Mouse (Mus musculus) large intestine, adult 2 months (tissue): ENCODE measurements around the gene Got1. TPM values are rescaled to one million over a fixed set of nuclear protein-coding genes. Genes with fewer than 3 reads are reported as not detected.
"Not testable (repeated sequence)": the region's sequence is repeated elsewhere in the genome, so short reads cannot be mapped to it uniquely, and the experiment has no call there.

Experiments
- DNase-seq: peaks from one replicate; pipeline ENCODE4 v3.0.0-alpha.2; 2012; ENCODE audit warnings: low read depth, low spot score
- WGBS: fragments of 180-500 bp; shearing (Covaris S2); methylation state at CpG from one replicate; pipeline ENCODE4 v1.1.7; 2018; 5-methylcytosine and 5-hydroxymethylcytosine counted together
- polyA plus RNA-seq: library from polyadenylated mRNA; depleted of rRNA; stranded (reverse); fragments of >200 nt; gene quantifications from 2 replicates; pipeline ENCODE4 v1.2.3, GENCODE M21; 2012

The Got1 gene
- polyA plus RNA-seq, 1 experiment, result 53.4 TPM

DNA sequence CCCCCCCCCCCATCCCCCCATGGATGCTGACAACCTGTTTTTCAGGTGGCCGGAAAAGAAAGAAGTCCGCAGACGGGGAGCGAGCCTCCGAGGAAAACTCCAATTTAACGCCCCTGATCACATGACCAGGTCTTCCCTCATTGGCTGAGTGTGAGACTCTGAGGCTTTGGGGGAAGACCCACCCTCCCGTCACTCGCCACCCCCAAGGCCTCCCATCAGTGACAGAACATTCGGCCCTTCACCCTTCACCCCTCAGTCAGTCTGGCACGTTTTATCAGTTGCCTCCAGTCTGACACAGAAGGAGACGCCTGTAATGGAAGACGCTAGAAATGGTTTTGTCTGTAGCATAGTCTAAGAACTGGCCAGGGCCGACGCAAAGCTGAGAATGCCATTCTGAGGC is 29.5 kb downstream of the Got1 start:
- 40% methylated on average over 14 of the region's 14 CpGs for WGBS
- no peak for DNase-seq

DNA sequence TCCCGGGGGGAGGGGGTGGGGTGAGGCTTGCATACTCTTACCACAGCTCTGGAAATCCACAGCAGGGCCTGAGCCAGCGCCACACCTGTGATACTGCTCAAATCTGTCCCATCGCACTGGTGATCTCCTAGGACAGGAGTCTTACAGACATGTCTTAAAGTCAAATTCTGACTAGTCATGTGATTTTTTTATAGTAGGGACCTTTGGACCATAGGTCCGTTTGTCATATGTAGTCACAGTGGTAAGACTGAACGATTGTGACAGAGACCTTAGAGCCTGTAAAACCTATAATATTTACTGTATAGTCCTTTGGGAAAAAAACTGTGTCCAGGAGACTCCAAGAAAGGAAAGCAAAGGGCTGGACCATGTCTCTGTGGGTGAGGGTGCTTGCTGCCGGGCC is 30.5 kb downstream of the Got1 start:
- peak; percentile 73 for DNase-seq

GRCm38 (mm10) chr19:43493316-43493715 is 31.1 kb downstream of the Got1 start:
- WGBS, result 28% methylated on average over 1 of the region's 1 CpGs
- not testable (repeated sequence) for DNase-seq

More for the DNA sequence above, 30.5 kb downstream of the Got1 start:
- 38% methylated on average over 6 of the region's 6 CpGs for WGBS

DNA sequence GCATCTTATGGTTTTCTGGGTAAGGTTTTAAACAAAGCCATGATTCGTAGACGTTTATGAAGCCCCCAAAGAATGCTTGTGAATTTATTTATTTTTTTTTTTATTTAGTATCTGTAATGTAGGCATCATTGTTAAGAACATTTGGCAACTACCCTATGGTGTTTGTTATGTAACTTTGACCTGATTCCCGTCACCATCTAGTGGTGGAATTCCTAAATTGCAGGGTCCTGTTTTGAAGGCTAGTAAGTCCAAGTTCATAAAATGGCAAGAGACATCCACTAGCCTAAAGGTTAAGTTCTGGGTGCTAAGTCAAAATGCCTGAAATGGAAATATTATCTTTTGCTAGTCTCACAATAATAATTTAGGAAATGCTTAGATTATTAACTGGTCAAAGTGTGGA is 37.0 kb downstream of the Got1 start:
- no peak for DNase-seq
- WGBS, result 40% methylated on average over 3 of the region's 3 CpGs

GRCm38 (mm10) chr19:43480512-43480911 is 43.9 kb downstream of the Got1 start:
- DNase-seq, result no peak
- 68% methylated on average over 9 of the region's 9 CpGs for WGBS

DNA sequence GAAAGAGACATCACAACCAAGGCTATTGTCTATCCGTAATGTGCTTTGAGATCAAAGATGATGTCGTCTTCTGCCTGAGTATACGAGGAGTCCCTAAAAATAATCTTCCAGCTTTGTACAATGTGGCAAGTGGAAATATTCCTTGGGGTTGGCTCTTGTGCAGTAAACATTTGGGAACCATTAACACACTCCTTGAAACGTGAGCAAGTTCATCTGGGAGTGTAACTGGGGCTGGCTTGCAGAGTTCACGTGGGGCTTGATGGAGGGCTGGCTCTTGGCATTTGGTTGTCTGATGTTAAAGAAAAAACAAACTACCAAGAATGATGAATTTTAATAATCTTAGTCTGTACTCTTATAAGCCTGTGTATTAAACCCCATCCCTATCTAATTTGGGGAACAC is 45.0 kb downstream of the Got1 start:
- 86% methylated on average over 5 of the region's 5 CpGs for WGBS
- no peak for DNase-seq

DNA sequence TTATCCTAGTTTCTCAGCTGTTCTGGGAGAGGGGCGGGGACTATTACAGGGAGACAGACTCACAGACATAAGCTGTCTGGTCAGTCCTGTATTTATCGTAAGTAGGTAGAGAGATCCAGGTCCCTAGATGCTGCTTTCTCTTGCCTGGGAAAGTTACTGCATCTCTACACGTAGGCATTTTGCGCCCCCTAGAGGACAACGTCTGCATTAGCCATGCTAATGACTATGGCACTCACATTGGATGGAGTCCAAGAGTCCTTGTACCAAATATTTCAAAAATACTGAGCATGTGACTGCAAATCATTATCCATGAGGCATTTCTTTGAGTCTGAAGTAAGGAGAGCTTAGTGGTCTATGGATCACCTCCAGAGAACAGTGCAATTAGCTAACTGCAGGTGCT is 45.5 kb downstream of the Got1 start:
- 14% methylated on average over 5 of the region's 5 CpGs for WGBS
- no peak for DNase-seq

- DNase-seq, result no peak
- WGBS, result 92% methylated on average over 5 of the region's 5 CpGs
These were observed 47.0 kb downstream of the Got1 start for GRCm38 (mm10) chr19:43477436-43477835.

GRCm38 (mm10) chr19:43476063-43476462 is 48.3 kb downstream of the Got1 start:
- WGBS, result 67% methylated on average over 7 of the region's 7 CpGs

DNA sequence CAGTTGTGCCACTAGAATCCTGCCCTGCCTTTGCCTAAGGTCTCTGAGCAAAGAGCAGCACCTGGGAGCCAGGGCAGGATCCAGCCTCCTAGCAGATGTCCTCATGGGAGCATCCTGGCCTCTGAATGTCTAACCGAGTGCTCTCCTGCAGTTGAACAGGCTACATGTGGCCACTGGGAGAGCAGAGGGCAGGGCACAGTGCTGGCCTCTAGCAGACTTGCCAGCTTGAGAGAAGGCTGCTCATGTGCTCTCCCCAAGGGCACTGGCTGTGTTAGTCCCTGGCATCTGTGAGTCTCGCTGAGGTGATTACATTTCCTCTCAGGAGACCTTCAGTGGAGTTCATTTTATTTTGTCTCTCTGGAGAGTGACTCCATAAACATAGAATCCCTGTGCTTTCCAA is 48.8 kb downstream of the Got1 start:
- 41% methylated on average over 2 of the region's 2 CpGs for WGBS
- no peak for DNase-seq

More at GRCm38 (mm10) chr19:43476063-43476462, 48.3 kb downstream of the Got1 start:
- no peak for DNase-seq

GRCm38 (mm10) chr19:43472781-43473180 is 51.6 kb downstream of the Got1 start:
- 72% methylated on average over 7 of the region's 7 CpGs for WGBS

DNA sequence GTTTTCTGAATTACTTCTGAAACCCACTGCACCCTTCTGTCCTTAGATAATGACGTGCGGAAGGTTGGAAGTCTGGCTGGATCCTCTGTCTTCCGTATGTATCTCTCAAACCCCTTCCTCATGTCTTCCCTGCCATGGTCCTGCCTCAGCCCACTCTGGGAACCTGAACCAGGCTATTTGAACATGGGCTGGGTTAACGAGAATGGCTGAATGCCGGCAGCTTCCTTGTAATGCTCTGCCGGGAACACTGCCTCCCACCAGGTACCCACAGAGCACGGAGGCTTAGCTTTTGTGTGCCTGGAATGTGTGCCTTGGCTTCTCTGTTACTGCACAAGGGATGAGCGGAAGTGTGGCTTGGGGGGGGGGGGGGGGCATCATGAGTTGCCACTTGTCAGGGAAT is 52.1 kb downstream of the Got1 start:
- WGBS, result 60% methylated on average over 8 of the region's 8 CpGs
- DNase-seq, result no peak

More at GRCm38 (mm10) chr19:43472781-43473180, 51.6 kb downstream of the Got1 start:
- no peak for DNase-seq

DNA sequence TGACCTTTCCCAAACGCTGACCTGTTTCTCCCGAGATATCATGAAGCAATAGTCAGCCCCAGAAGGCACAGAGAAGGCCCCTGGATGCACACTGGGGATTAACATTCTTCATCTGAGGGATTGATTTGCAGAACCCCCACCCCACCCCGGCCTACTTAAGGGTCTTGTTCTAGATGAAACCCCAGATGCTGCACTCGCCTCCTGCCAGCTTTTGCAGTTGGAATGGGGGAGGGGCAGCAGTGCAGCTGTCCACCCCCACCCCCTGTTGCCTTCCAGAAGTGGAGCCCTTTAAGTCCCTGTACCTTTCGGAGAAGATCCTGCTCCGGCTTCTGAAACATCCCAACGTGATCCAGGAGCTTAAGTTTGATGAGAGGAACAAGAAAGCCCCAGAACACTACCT is 55.1 kb downstream of the Got1 start:
- DNase-seq, result no peak
- WGBS, result 68% methylated on average over 7 of the region's 7 CpGs

DNA sequence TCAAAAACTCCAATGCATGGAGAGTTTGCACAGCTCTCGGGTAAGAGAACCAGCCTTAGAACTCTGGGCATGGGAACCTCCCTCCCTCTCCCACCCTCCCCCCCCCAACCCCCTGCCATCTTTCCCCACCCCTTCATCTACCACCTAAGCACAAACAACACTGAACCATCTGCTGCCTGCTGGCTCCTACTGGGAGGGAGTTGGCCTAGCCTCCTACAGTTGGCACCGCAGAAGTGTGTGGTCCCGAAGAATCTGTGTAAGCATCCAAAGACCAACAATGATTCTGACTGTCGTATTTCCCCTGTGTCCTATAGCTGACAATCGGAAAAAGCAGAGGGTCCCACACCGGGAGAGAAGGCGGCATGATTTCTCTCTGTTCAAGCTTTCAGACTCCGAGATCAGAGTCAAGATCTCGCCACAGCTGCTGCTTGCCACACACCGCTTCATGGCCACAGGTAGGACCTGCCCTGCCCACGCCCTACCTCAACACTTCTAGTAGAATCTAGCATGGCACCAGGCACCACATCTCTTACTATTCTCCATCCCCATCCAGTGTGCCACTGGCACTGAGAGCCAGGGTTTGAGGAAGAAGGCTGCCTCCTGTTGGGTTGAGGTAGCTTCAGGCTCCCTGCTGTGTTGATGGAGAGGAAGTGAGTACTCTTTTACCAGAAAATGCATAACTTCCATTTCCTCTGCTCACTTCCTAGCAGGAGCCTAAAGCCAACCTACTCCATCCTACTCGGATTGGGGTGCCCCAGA is 56.3 kb downstream of the Got1 start:
- 85% methylated on average over 12 of the region's 12 CpGs for WGBS
- no peak for DNase-seq

DNA sequence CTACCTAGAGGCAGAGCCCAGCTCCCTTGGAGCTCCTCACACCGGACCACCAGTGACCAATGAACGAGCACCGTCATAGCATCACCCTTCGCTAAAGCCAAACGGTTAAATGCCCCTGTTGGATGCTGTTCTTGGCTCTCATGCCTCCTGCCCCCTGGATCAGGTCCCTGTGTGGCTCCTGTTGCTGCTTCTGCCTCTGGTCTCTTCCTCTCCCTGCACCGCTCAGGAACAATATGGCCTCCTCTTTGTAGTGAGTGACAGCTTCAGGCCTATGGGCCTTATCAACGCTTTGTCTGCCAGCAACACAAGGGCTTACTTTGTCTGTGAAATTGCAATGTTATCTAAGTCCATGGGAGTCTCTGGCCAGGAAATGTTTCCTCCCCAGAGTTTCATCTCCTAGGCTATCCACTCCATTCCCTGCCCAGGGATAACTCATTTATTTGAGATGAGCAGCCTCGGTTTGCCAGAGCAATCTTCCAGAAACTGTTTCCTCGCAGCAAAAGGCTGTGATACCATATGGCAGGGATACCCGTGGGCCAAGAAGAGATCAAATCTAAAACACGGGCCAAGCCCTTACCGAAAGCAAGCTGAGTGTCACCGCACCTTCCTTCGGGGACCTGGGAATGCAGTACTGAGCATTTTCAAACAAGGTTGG is 58.7 kb downstream of the Got1 start:
- 95% methylated on average over 14 of the region's 14 CpGs for WGBS
- DNase-seq, result no peak

- WGBS, result 92% methylated on average over 11 of the region's 11 CpGs
- no peak for DNase-seq
These were observed 59.3 kb downstream of the Got1 start for GRCm38 (mm10) chr19:43465076-43465475.

- DNase-seq, result no peak
- WGBS, result 46% methylated on average over 3 of the region's 3 CpGs
These were observed 60.1 kb downstream of the Got1 start for GRCm38 (mm10) chr19:43464294-43464687.

DNA sequence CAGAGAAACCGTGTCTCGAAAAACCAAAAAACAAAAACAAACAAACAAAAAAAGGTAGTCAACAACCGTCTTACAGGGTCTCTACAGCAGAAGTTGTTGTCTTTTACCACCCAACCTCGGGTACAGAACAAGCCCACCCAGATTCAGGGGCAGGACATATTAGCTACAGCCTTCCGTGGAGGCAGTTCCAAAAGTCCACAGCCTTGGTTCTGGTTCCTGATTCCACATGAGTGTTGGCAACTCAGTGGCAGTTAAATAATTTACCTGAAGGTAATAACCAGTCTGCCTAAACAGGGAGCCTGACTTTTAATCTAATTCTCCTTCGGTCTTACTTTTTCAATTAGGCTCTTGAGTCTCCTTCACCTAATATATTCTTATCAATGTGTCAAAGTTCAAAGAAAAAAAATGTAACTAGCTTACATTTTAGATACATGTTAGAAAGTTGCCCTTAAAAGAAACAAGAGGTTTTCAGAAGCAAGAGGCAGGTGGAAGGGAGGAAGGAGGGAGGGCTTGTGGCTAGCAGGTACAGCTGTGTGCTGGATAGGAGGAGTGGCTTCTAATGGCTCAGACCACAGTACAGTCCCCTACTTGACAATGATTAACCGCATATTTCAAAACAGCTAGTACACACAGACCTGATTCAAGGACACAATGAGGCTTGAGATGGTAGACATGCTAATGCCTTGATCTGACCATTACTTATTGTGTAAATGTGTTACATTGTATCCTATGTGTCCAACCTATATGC is 60.7 kb downstream of the Got1 start:
- DNase-seq, result no peak
- WGBS, result 52% methylated on average over 7 of the region's 7 CpGs

DNA sequence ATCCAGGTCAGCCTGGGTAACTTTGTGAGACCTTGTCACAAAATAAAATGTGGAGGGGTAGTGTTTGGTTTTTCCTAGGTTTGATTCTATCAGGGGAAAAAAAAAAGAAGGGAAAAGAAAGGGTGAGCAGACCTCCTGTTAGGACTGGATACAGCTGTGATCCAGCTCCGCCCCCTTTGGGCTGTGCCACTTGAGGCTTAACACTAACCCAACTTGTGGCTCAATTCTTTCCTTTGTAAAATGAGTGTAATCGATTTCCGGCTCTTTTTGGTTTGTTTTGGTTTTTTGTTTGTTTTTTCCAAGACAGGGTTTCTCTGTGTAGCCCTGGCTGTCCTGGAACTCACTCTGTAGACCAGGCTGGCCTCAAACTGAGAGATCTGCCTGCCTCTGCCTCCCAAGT is 62.3 kb downstream of the Got1 start:
- 90% methylated on average over 3 of the region's 3 CpGs for WGBS
- no peak for DNase-seq

DNA sequence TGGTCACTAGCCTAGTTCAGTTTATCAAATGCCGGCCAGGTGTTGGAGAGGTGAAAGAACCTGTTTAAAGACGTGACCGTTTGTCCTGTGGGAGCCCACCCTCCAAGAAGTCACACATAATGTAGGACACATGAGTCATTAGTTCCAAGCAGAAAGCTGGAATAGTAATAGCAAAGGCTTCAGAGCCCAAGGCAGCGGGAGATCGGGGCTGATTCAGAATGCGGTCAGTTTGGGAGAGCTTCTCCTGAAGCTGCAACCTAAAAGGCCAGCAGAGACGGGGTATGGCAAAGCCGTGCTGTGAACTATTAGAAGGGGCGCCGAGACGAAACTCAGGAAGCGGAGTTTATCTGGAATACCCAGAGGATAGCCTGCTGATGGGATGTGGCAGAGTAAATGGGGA is 63.9 kb downstream of the Got1 start:
- WGBS, result 93% methylated on average over 12 of the region's 12 CpGs
- no peak for DNase-seq

- no peak for DNase-seq
- 66% methylated on average over 4 of the region's 4 CpGs for WGBS
These were observed 64.5 kb downstream of the Got1 start for GRCm38 (mm10) chr19:43459948-43460347.
